Mouse (Mus musculus) heart, embryonic 11.5 days (tissue): ENCODE data around the gene Slc9a3r1. TPM values are rescaled to one million over a fixed set of nuclear protein-coding genes. Genes with fewer than 3 reads are reported as not detected.

Experiments used
- ATAC-seq: fragments of 200-750 bp; cut with Nextera tagmentation; replicated peaks from 2 replicates; pipeline ENCODE4 v1.8.0; 2017; ENCODE audit warnings: moderate library complexity; ENCODE audit not compliant: insufficient number of reproducible peaks, low FRiP score, low TSS enrichment
- H3K27ac ChIP-seq: fragments of 300-500 bp; sonication (generic); 2 replicates; pipeline ENCODE4 v1.5.1; 2014; ENCODE audit warnings: mild to moderate bottlenecking, low read depth, low read length
- H3K27me3 ChIP-seq: fragments of 300-500 bp; sonication (generic); 2 replicates; pipeline ENCODE4 v1.6.1; 2014; ENCODE audit warnings: mild to moderate bottlenecking, low read length, mixed read lengths; ENCODE audit not compliant: control insufficient read depth, insufficient read depth
- H3K36me3 ChIP-seq: fragments of 300-500 bp; sonication (generic); 2 replicates; pipeline ENCODE4 v1.6.1; 2014; ENCODE audit warnings: mild to moderate bottlenecking, low read length, moderate library complexity, mixed read lengths; ENCODE audit not compliant: control insufficient read depth, insufficient read depth
- H3K4me1 ChIP-seq: fragments of 300-500 bp; sonication (generic); 2 replicates; pipeline ENCODE4 v1.6.1; 2014; ENCODE audit warnings: low read length; ENCODE audit not compliant: control insufficient read depth, insufficient read depth
- H3K4me2 ChIP-seq: fragments of 300-500 bp; sonication (generic); 2 replicates; pipeline ENCODE4 v1.6.1; 2014; ENCODE audit warnings: mild to moderate bottlenecking, moderate library complexity
- H3K4me3 ChIP-seq: fragments of 300-500 bp; sonication (generic); 2 replicates; pipeline ENCODE4 v1.5.1; 2014; ENCODE audit warnings: low read depth, low read length
- H3K9ac ChIP-seq: fragments of 300-500 bp; sonication (generic); 2 replicates; pipeline ENCODE4 v1.6.1; 2014; ENCODE audit warnings: mild to moderate bottlenecking, low read depth, low read length, moderate library complexity
- H3K9me3 ChIP-seq: fragments of 300-500 bp; sonication (generic); replicated peaks from 2 replicates; pipeline ENCODE4 v1.6.1; 2016; ENCODE audit warnings: low read length; ENCODE audit not compliant: control insufficient read depth
- WGBS: fragments of 180-500 bp; shearing (Covaris S2); extraction: QIAGEN DNeasy Blood & Tissue Kit; methylation state at CpG from one replicate; pipeline ENCODE4 v1.1.7; 2014; ENCODE audit not compliant: insufficient replicate concordance; 5-methylcytosine and 5-hydroxymethylcytosine counted together
- polyA plus RNA-seq: library from polyadenylated mRNA; unstranded; fragments of >200 nt; fragmentation: Nextera tagmentation; extraction: Ambion mirVana; gene quantifications from 2 replicates; pipeline ENCODE4 v1.2.1, GENCODE M21; 2014

The Slc9a3r1 gene
- polyA plus RNA-seq, 1 experiment from 2014 or later: 31.1 TPM

GRCm38 (mm10) chr11:115189304-115189703 lies 26.2 kb downstream of the Slc9a3r1 start:
- Histone ChIP-seq H3K4me3 (no peak overlapping the region), H3K4me1 (peaks cover 16% of the 10 kb centered on the region; the same call in 1 of the 2 replicates), H3K36me3 (no peaks in the 10 kb centered on the region; the same call in 1 of the 2 replicates), H3K27me3 (no peaks in the 10 kb centered on the region), H3K9me3 (no peaks in the 10 kb centered on the region), H3K27ac (no peak overlapping the region), H3K4me2 (no peak overlapping the region), H3K9ac (no peak overlapping the region)
- 86% methylated on average over 6 of the region's 6 CpGs for WGBS
- no peak for ATAC-seq

GRCm38 (mm10) chr11:115192180-115192579 lies 29.0 kb downstream of the Slc9a3r1 start:
- no peak for ATAC-seq
- WGBS: 34% methylated on average over 9 of the region's 9 CpGs
- no peak overlapping the region for H3K9ac ChIP-seq
- no peaks in the 10 kb centered on the region for H3K9me3 ChIP-seq
- H3K36me3 ChIP-seq: no peaks in the 10 kb centered on the region; the same call in 1 of the 2 replicates
- H3K4me3 ChIP-seq: no peak overlapping the region
- H3K4me1 ChIP-seq: peaks cover 15% of the 10 kb centered on the region
- 0 out of 2 replicates have a peak overlapping the region, but pooled peaks have one; percentile 54 for H3K27ac ChIP-seq
- no peak overlapping the region for H3K4me2 ChIP-seq
- H3K27me3 ChIP-seq: no peaks in the 10 kb centered on the region

- ATAC-seq: no peak
These were observed 31.6 kb downstream of the Slc9a3r1 start for GRCm38 (mm10) chr11:115194693-115195092.

GRCm38 (mm10) chr11:115195933-115196332 lies 32.8 kb downstream of the Slc9a3r1 start:
- WGBS: 10% methylated on average over 5 of the region's 5 CpGs
- H3K4me3 ChIP-seq: no peak overlapping the region

More at GRCm38 (mm10) chr11:115194693-115195092, 31.6 kb downstream of the Slc9a3r1 start:
- no peak overlapping the region for H3K4me3 ChIP-seq
- no peaks in the 10 kb centered on the region for H3K9me3 ChIP-seq
- no peaks in the 10 kb centered on the region for H3K36me3 ChIP-seq
- H3K9ac ChIP-seq: no peak overlapping the region
- no peak overlapping the region for H3K4me2 ChIP-seq
- H3K4me1 ChIP-seq: peaks cover 11% of the 10 kb centered on the region
- 37% methylated on average over 6 of the region's 6 CpGs for WGBS
- H3K27me3 ChIP-seq: no peaks in the 10 kb centered on the region
- no peak overlapping the region for H3K27ac ChIP-seq

GRCm38 (mm10) chr11:115197558-115197957 lies 34.4 kb downstream of the Slc9a3r1 start:
- H3K4me2 ChIP-seq: no peak overlapping the region
- H3K27me3 ChIP-seq: no peaks in the 10 kb centered on the region
- H3K27ac ChIP-seq: no peak overlapping the region
- no peak overlapping the region for H3K4me3 ChIP-seq
- H3K4me1 ChIP-seq: peaks cover 6% of the 10 kb centered on the region
- whole genome bisulfite sequencing: 57% methylated on average over 8 of the region's 8 CpGs
- ATAC-seq: no peak
- no peaks in the 10 kb centered on the region for H3K9me3 ChIP-seq
- no peak overlapping the region for H3K9ac ChIP-seq
- 0 out of 2 replicates have a peak, but pooled peaks cover 3% of the 10 kb centered on the region for H3K36me3 ChIP-seq

More at GRCm38 (mm10) chr11:115195933-115196332, 32.8 kb downstream of the Slc9a3r1 start:
- Histone ChIP-seq H3K4me2 (no peak overlapping the region), H3K27ac (no peak overlapping the region), H3K9me3 (no peaks in the 10 kb centered on the region), H3K27me3 (no peaks in the 10 kb centered on the region), H3K36me3 (no peaks in the 10 kb centered on the region), H3K9ac (no peak overlapping the region), H3K4me1 (peaks cover 11% of the 10 kb centered on the region)
- no peak for ATAC-seq

GRCm38 (mm10) chr11:115198932-115199384 lies 35.8 kb downstream of the Slc9a3r1 start:
- Histone ChIP-seq H3K27me3 (no peaks in the 10 kb centered on the region; the same call in 1 of the 2 replicates), H3K9ac (no peak overlapping the region), H3K27ac (no peak overlapping the region), H3K4me1 (peaks cover 6% of the 10 kb centered on the region), H3K9me3 (no peaks in the 10 kb centered on the region), H3K4me2 (no peak overlapping the region), H3K36me3 (0 out of 2 replicates have a peak, but pooled peaks cover 3% of the 10 kb centered on the region), H3K4me3 (no peak overlapping the region)
- WGBS: 57% methylated on average over 12 of the region's 12 CpGs
- ATAC-seq: no peak

- Histone ChIP-seq H3K4me3 (no peak overlapping the region), H3K27ac (no peak overlapping the region), H3K36me3 (0 out of 2 replicates have a peak, but pooled peaks cover 3% of the 10 kb centered on the region), H3K9me3 (no peaks in the 10 kb centered on the region), H3K4me1 (peaks cover 3% of the 10 kb centered on the region), H3K4me2 (no peak overlapping the region), H3K9ac (no peak overlapping the region), H3K27me3 (no peaks in the 10 kb centered on the region; the same call in 1 of the 2 replicates)
- 92% methylated on average over 4 of the region's 4 CpGs for WGBS
- no peak for ATAC-seq
These were observed 37.4 kb downstream of the Slc9a3r1 start for GRCm38 (mm10) chr11:115200520-115200919.

GRCm38 (mm10) chr11:115202316-115202715 lies 39.2 kb downstream of the Slc9a3r1 start:
- H3K27ac ChIP-seq: no peak overlapping the region
- no peak overlapping the region for H3K4me2 ChIP-seq
- ATAC-seq: no peak; the same call in 1 of the 2 replicates
- peaks cover under 1% of the 10 kb centered on the region for H3K27me3 ChIP-seq
- no peaks in the 10 kb centered on the region for H3K9me3 ChIP-seq
- H3K4me3 ChIP-seq: no peak overlapping the region
- WGBS: 14% methylated on average over 12 of the region's 12 CpGs
- no peak overlapping the region for H3K9ac ChIP-seq
- H3K4me1 ChIP-seq: no peaks in the 10 kb centered on the region; the same call in 1 of the 2 replicates
- 0 out of 2 replicates have a peak, but pooled peaks cover 3% of the 10 kb centered on the region for H3K36me3 ChIP-seq

- no peak overlapping the region for H3K27ac ChIP-seq
- WGBS: 90% methylated on average over 9 of the region's 9 CpGs
- no peak for ATAC-seq
- no peak overlapping the region for H3K9ac ChIP-seq
- no peaks in the 10 kb centered on the region for H3K4me1 ChIP-seq
- 0 out of 2 replicates have a peak, but pooled peaks cover 3% of the 10 kb centered on the region for H3K36me3 ChIP-seq
- no peak overlapping the region for H3K4me2 ChIP-seq
- H3K27me3 ChIP-seq: peaks cover 3% of the 10 kb centered on the region
- H3K4me3 ChIP-seq: no peak overlapping the region
- H3K9me3 ChIP-seq: no peaks in the 10 kb centered on the region
These were observed 39.6 kb downstream of the Slc9a3r1 start for GRCm38 (mm10) chr11:115202756-115203155.
